Mouse (Mus musculus): ENCODE measurements at regions not wholly inside any gene's neighbourhood (a gene's known extent, or its start where the extent isn't known, plus 50 kb on each side); places are given as distances from the start of the nearest gene placed in this dataset.

DNA sequence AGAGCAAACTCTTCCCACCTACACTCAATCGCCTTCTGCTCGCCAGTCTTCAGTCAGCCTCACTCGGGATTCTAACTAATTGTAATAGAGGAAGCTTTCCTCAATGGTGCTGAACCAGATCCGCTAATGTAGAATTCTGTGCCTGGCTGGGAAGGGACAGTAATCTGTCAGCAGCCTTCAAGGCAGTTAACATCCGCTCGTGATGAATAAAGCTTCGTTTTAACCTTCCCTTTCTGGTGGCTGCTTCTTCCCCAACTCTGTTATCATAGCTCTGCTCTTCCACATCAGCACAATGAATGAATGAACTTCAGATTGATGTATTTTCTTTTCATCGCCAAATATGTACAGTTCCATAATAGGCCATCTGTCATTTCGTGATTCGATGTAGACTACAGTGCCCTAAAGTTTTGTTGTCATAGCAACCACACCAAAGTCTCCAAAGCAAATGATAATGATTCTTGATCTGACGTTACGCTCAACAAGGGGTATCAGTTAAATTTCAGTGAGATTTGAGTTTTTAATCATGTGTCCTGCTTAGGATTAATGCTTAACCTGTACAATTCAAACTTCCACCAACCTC is 259.0 kb downstream of the Car8 start:
- TF ChIP-seq POLR2A (IDR thresholded peaks at IDR 0.05; ENCODE audit: low read depth, low read length) (no peak), CTCF (conservative IDR thresholded peaks at IDR 0.05; ENCODE audit: insufficient read depth, insufficient read length, low read depth, low read length) (no peak)
- Histone ChIP-seq H3K4me3 (ENCODE audit: insufficient read depth, low read depth, low read length) (no peak overlapping the region), H3K27ac (ENCODE audit: insufficient read depth, low read depth, low read length) (no peak overlapping the region), H3K4me1 (ENCODE audit: control insufficient read depth, insufficient read depth, low read length) (no peaks in the 10 kb centered on the region), H3K36me3 (ENCODE audit: control insufficient read depth, insufficient read depth, low read length) (no peaks in the 10 kb centered on the region), H3K27me3 (replicated peaks; ENCODE audit: control insufficient read depth, insufficient read depth, low read length) (no peaks in the 10 kb centered on the region)
- 85% methylated on average over 12 of the region's 12 CpGs for WGBS
- no peak for DNase-seq

DNA sequence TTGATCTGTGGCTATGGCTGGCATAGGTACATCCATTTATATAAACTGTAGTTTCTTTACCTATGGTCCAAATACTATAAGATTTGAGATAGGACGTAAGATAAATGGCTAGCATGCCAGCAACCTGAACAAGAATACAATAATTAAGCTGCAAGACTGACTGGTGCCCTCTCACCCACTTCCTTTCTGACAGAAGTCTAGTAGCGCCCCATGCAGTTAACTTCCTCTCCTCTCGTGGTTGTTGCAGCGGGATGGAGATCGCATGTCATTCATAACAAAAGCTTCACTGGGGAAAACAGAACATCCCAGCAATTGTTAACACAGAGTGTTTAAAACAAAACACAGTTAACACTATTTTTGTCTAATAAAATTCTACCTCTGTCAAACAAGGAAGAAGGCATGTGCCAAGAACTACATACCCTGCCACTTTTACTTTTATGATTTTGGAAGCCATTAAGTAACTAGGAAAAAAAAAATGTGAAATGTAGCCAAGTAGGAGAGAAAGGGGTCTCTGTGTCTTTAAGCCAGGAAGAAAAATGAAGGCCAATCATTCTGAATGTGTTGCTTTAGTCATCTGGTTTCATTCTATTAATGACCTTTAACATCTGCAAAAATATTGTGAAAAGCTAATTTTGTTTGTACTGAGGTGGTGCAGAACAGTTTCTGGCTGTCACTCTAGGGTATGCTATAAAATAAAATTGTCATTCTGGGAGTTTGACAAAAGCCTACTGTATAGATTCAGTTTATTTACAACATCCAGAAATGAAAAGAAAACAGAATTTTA is 261.0 kb downstream of the Car8 start:
- H3K36me3 ChIP-seq (ENCODE audit: control insufficient read depth, insufficient read depth, low read length), result no peaks in the 10 kb centered on the region
- no peaks in the 10 kb centered on the region for H3K27me3 ChIP-seq (replicated peaks; ENCODE audit: control insufficient read depth, insufficient read depth, low read length)
- DNase-seq, result no peak
- no peaks in the 10 kb centered on the region for H3K4me1 ChIP-seq (ENCODE audit: control insufficient read depth, insufficient read depth, low read length)
- no peak for TF ChIP-seq CTCF (conservative IDR thresholded peaks at IDR 0.05; ENCODE audit: insufficient read depth, insufficient read length, low read depth, low read length)
- no peak for TF ChIP-seq POLR2A (IDR thresholded peaks at IDR 0.05; ENCODE audit: low read depth, low read length)
- H3K27ac ChIP-seq (ENCODE audit: insufficient read depth, low read depth, low read length), result no peak overlapping the region
- 43% methylated on average over 5 of the region's 5 CpGs for WGBS
- no peak overlapping the region for H3K4me3 ChIP-seq (ENCODE audit: insufficient read depth, low read depth, low read length)

DNA sequence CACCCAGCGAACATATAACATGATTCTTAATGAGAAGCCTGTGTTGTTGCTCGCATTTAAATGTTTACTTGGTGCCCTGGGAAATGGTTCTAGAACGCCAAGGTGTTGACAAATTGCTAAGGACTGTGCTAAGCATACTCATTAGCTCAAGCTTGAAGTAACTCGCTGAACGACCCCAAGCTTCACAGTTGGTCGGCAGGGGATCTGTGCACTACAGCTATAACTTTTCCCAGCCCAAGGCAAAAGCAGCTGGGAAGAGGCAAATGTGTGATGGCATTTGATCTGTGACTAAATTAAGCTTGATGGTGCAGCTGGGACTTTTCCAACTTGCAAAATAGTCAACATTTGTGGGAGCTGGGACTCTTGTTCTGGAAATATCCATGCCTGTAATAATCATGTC is 268.6 kb downstream of the Car8 start:
- 32% methylated on average over 6 of the region's 6 CpGs for WGBS
- H3K4me1 ChIP-seq (ENCODE audit: control insufficient read depth, insufficient read depth, low read length), result no peaks in the 10 kb centered on the region
- no peak overlapping the region for H3K27ac ChIP-seq (ENCODE audit: insufficient read depth, low read depth, low read length)
- DNase-seq, result no peak
- no peaks in the 10 kb centered on the region for H3K27me3 ChIP-seq (replicated peaks; ENCODE audit: control insufficient read depth, insufficient read depth, low read length)
- no peaks in the 10 kb centered on the region for H3K36me3 ChIP-seq (ENCODE audit: control insufficient read depth, insufficient read depth, low read length)
- H3K4me3 ChIP-seq (ENCODE audit: insufficient read depth, low read depth, low read length), result no peak overlapping the region
- TF ChIP-seq POLR2A (IDR thresholded peaks at IDR 0.05; ENCODE audit: low read depth, low read length) (no peak), CTCF (conservative IDR thresholded peaks at IDR 0.05; ENCODE audit: insufficient read depth, insufficient read length, low read depth, low read length) (no peak)

DNA sequence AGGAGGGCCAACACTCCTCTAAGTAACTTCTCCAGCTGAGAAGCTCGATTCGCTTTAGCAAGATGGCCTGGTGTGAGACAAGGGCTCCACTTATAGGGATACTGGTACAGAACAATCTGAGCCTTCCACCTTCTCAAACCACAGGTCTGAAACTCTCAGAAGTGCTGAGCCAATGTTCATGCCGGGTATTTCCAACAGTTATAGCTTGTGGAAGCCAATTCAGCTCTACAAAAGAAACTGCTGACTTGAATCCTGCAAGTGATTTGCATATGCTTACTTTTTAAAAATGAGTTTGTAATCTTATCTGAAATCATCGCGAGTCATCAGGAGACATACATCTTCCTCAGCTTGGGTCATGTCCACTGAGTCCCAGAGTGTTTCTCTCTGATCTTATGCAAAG is 273.2 kb downstream of the Car8 start:
- Histone ChIP-seq H3K4me1 (ENCODE audit: control insufficient read depth, insufficient read depth, low read length) (no peaks in the 10 kb centered on the region), H3K27me3 (replicated peaks; ENCODE audit: control insufficient read depth, insufficient read depth, low read length) (no peaks in the 10 kb centered on the region), H3K36me3 (ENCODE audit: control insufficient read depth, insufficient read depth, low read length) (no peaks in the 10 kb centered on the region), H3K27ac (ENCODE audit: insufficient read depth, low read depth, low read length) (no peak overlapping the region), H3K4me3 (ENCODE audit: insufficient read depth, low read depth, low read length) (no peak overlapping the region)
- TF ChIP-seq POLR2A (IDR thresholded peaks at IDR 0.05; ENCODE audit: low read depth, low read length), result no peak
- no peak for TF ChIP-seq CTCF (conservative IDR thresholded peaks at IDR 0.05; ENCODE audit: insufficient read depth, insufficient read length, low read depth, low read length)
- DNase-seq, result no peak
- 90% methylated on average over 5 of the region's 5 CpGs for WGBS

DNA sequence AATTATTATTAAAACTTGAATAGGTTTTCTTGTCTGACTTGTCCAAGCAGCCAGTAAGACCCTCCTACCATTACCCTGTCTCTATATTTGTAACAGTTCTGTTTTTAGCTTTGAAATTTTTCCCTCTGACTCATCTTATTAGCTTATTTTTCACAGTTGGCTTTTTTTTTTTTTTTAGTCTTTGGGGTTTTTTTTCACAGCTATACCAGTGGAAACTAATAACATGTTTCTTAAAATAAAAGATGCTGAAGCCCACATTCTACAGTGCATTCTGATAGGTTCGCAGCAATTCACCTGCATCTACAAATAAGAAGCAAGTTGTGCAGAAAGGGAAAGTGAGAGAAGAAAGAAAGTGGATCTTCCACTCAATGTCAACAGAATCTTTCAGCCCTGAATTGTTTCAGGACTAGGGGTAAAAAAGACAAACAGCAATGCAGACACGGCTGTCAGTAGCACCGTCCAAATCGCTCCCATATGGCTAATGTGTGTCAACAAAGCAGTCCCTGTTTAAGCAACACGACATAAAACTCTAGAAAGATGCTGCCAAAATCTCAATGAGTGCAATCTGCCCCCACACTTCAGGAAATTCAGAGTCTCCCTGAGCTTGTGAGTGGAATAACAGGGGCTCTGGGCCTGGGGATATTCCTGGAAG is 277.2 kb downstream of the Car8 start:
- 65% methylated on average over 5 of the region's 5 CpGs for WGBS

DNA sequence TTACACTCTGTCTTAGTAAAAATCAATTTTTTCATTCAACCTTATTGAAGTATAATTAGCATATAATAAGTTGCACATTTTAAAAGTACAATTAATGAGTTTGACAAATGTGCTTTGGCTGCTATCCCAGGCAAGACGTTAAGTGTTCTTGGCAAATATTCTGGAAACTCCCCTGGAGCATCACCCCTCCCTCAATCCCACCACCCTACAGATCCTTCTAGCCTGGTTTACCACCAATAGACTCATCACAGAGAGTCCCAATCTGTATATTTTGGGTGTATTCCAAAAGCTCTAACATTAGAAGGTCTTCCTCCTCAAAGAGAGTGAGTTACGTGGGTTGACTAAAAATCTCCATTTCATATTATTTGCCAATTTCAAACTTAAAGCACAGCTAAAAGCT is 278.5 kb downstream of the Car8 start:
- H3K4me1 ChIP-seq (ENCODE audit: control insufficient read depth, insufficient read depth, low read length), result no peaks in the 10 kb centered on the region
- WGBS, result 55% methylated on average over 2 of the region's 2 CpGs
- DNase-seq, result no peak
- no peaks in the 10 kb centered on the region for H3K27me3 ChIP-seq (replicated peaks; ENCODE audit: control insufficient read depth, insufficient read depth, low read length)
- no peak overlapping the region for H3K27ac ChIP-seq (ENCODE audit: insufficient read depth, low read depth, low read length)
- H3K36me3 ChIP-seq (ENCODE audit: control insufficient read depth, insufficient read depth, low read length), result no peaks in the 10 kb centered on the region
- TF ChIP-seq POLR2A (IDR thresholded peaks at IDR 0.05; ENCODE audit: low read depth, low read length) (no peak), CTCF (conservative IDR thresholded peaks at IDR 0.05; ENCODE audit: insufficient read depth, insufficient read length, low read depth, low read length) (no peak)
- H3K4me3 ChIP-seq (ENCODE audit: insufficient read depth, low read depth, low read length), result no peak overlapping the region

More for the DNA sequence above, 277.2 kb downstream of the Car8 start:
- no peaks in the 10 kb centered on the region for H3K27me3 ChIP-seq (replicated peaks; ENCODE audit: control insufficient read depth, insufficient read depth, low read length)
- no peak for TF ChIP-seq POLR2A (IDR thresholded peaks at IDR 0.05; ENCODE audit: low read depth, low read length)
- TF ChIP-seq CTCF (conservative IDR thresholded peaks at IDR 0.05; ENCODE audit: insufficient read depth, insufficient read length, low read depth, low read length), result no peak
- no peaks in the 10 kb centered on the region for H3K4me1 ChIP-seq (ENCODE audit: control insufficient read depth, insufficient read depth, low read length)
- H3K27ac ChIP-seq (ENCODE audit: insufficient read depth, low read depth, low read length), result no peak overlapping the region
- DNase-seq, result no peak
- no peak overlapping the region for H3K4me3 ChIP-seq (ENCODE audit: insufficient read depth, low read depth, low read length)
- H3K36me3 ChIP-seq (ENCODE audit: control insufficient read depth, insufficient read depth, low read length), result no peaks in the 10 kb centered on the region

DNA sequence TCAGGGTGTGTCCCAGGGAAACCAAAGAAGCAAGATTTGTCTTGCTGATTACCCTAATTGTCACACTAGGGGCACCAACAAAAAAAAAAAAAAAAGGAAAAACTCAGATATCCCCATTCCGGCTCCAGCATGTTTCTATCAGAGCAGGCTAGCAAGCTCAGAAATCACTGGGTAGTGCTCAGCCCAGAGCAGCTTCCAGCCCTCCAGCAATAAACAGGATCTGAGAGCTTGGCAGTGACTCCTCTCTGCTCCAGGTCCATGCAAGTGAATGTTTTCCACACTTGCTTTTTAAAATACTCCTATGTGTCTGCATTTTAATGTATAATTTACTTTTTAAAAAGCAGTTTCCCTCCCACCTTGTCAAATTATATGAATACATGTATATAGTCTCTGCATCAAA is 290.8 kb downstream of the Car8 start:
- Histone ChIP-seq H3K36me3 (ENCODE audit: control insufficient read depth, insufficient read depth, low read length) (no peaks in the 10 kb centered on the region), H3K27ac (ENCODE audit: insufficient read depth, low read depth, low read length) (no peak overlapping the region), H3K4me3 (ENCODE audit: insufficient read depth, low read depth, low read length) (no peak overlapping the region), H3K4me1 (ENCODE audit: control insufficient read depth, insufficient read depth, low read length) (no peaks in the 10 kb centered on the region), H3K27me3 (replicated peaks; ENCODE audit: control insufficient read depth, insufficient read depth, low read length) (no peaks in the 10 kb centered on the region; the same call in 1 of the 2 replicates)
- DNase-seq, result no peak
- WGBS, result 69% methylated on average over 1 of the region's 1 CpGs
- no peak for TF ChIP-seq CTCF (conservative IDR thresholded peaks at IDR 0.05; ENCODE audit: insufficient read depth, insufficient read length, low read depth, low read length)
- no peak for TF ChIP-seq POLR2A (IDR thresholded peaks at IDR 0.05; ENCODE audit: low read depth, low read length)
